Mouse (Mus musculus): ENCODE measurements around the gene Rabggta. TPM values are rescaled to one million over a fixed set of nuclear protein-coding genes. Genes with fewer than 3 reads are reported as not detected.

Rabggta gene
- 10 to 100 TPM in 1 of 2 experiments, 1 to 10 TPM in 1; 9.4 to 10.2 TPM for total RNA-seq (2021)
- long read RNA-seq, experiment 1, transcript Rabggta-202 (17 exons, 1,886 nt): major isoform, 15 of 28 reads
- long read RNA-seq, experiment 1, partial matches to known transcripts: 0 of 28 reads
- long read RNA-seq, experiment 1, other reads (novel, unspliced or antisense): 7 of 28 reads
- long read RNA-seq, experiment 2, transcript Rabggta-202 (17 exons, 1,886 nt): major isoform, 14 of 16 reads
- long read RNA-seq, experiment 2, partial matches to known transcripts: 0 of 16 reads
- long read RNA-seq, experiment 2, other reads (novel, unspliced or antisense): 2 of 16 reads

- DNase-seq: peak; percentile 91
Observed at GRCm38 (mm10) chr14:55721700-55722437, at the start of gene Rabggta. Gene Rabggta, minus strand, starts transcription at chr14:55722263.

- no peak for DNase-seq
Observed at GRCm38 (mm10) chr14:55769087-55769703, 47.1 kb upstream of the Rabggta start.

DNA sequence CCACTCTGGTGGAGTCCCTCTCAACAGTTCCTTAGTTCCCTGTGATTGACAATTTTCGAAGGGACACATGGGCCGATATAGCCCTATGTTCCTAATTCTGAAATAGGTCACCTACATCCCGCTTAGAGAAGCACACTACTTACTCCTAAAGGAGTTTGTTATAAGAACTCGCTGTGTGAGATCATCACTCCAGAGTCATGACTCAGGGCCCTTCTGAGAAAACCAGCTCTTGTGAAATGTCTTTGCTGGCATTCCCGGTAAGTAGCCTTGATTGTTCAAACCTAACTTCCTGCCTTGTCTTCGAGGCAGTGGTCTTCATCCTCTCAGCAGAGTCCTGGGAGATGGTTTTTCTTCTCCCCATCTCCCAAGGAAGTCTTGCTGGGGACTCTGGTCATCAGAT, 46.5 kb upstream of the Rabggta start:
- no peak for DNase-seq

- DNase-seq: peak; percentile 62
Observed at GRCm38 (mm10) chr14:55767519-55768414, 45.7 kb upstream of the Rabggta start.

DNA sequence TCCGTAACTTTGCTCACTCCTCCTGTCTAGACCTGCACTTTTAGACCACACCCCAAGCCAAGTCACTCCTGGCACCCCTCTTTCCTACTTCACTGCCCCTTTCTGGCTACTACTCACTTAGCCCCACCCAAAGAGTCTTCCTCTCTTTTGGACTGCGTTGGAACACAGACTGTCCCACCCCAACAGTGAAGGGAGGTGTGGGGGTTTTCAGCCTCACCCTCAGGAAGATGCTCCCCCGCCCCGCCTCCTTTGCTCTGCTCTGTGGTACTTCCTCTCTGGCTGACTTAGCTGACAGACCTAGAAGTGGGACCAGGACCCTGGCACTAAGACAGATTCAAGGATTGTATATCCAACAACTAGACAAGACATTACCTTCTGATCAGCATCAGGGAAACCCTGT, 43.6 kb upstream of the Rabggta start, which contains the start of gene Ltb4r1:
Gene Ltb4r1, plus strand, starts transcription at position 267 of the 400 bp plus-strand sequence.
- DNase-seq: no peak

GRCm38 (mm10) chr14:55763166-55763565, 41.1 kb upstream of the Rabggta start:
- no peak for DNase-seq

DNA sequence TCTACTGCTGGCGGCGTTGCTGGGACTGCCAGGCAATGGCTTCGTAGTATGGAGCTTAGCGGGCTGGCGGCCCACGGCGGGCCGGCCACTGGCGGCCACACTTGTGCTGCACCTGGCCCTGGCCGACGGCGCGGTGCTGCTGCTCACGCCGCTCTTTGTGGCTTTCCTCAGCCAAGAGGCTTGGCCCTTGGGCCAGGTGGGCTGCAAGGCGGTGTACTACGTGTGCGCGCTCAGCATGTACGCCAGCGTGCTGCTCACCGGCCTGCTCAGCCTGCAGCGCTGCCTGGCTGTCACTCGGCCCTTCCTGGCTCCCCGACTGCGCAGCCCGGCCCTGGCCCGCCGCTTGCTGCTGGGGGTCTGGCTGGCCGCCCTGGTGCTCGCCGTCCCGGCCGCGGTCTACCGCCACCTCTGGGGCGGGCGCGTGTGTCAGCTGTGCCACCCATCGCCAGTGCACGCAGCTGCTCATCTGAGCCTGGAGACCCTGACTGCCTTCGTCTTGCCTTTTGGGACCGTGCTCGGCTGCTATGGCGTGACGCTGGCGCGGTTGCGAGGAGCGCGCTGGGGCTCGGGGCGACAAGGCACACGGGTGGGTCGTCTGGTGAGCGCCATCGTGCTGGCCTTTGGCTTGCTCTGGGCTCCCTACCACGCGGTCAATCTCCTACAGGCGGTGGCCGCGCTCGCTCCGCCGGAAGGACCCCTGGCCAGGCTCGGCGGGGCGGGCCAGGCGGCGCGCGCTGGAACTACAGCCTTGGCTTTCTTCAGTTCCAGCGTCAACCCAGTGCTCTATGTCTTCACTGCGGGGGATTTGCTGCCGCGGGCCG, 40.1 kb upstream of the Rabggta start:
- DNase-seq: peak; percentile 68

DNA sequence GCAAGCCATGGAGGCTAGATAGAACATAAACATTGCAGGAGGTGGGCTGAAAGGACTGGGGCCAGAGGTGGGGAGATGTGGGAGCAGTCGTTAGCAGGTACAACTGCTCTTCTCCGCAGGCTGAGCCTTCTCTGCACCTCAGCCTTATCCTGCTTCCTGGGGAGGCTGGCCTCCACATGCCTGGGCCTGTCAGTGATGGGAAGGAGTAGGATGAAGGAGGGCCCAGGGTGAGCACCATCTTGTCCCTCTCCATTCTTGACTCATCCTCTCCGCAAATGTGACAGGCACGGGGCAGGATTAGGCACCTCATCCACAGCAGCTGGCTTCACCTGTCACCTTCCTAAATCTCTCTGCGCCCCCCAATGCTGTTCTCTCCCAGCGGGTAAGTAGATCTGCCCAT, 39.1 kb upstream of the Rabggta start, which contains the start of gene Ltb4r2:
Gene Ltb4r2, plus strand, starts transcription at position 266 of the 400 bp plus-strand sequence.
- DNase-seq: no peak

- peak; percentile 85 for DNase-seq
Observed at GRCm38 (mm10) chr14:55760156-55760555, 38.1 kb upstream of the Rabggta start.

GRCm38 (mm10) chr14:55758363-55758784, 36.3 kb upstream of the Rabggta start, which contains the start of gene Cideb:
Gene Cideb, minus strand, starts transcription at chr14:55758458.
- DNase-seq: no peak

DNA sequence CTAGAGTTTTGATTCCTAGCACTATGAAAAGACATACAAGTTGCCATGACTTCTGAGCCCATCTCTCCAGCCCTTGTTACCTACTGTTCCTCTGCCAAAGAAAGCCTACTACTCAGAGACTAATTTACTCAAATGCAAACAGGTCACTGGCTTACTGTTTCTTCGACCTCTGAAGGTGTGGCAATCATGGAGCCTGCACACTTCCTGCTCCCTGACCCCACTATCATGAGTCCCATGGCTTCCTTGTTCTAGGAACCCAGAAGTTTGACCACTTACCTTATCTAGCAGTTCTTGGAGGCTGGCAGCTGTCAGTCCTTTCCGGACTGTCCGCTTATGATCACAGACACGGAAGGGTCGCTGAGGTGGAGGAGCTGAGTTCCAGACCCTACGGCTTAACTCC, 35.5 kb upstream of the Rabggta start:
- DNase-seq: no peak

GRCm38 (mm10) chr14:55747051-55747847, 25.2 kb upstream of the Rabggta start:
- no peak for DNase-seq

DNA sequence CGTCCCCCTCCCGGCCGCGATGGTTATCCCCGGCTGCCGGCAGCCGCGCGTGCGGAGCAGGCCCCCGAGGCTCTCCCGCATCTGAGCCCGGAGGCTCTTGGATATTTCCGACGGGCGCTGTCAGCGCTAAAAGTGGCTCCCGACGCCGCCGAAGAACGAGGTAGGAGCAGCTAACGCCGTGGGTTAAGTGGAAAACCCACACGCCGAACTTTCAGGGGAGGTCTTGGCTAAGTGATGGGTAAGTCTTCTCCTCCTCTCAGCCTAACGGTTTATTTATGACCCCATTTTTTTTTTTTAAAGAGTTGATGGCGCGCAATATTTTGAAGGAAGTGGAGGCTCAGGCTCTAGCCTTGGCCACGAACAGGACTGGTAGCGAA, 23.8 kb upstream of the Rabggta start:
- DNase-seq: no peak

DNA sequence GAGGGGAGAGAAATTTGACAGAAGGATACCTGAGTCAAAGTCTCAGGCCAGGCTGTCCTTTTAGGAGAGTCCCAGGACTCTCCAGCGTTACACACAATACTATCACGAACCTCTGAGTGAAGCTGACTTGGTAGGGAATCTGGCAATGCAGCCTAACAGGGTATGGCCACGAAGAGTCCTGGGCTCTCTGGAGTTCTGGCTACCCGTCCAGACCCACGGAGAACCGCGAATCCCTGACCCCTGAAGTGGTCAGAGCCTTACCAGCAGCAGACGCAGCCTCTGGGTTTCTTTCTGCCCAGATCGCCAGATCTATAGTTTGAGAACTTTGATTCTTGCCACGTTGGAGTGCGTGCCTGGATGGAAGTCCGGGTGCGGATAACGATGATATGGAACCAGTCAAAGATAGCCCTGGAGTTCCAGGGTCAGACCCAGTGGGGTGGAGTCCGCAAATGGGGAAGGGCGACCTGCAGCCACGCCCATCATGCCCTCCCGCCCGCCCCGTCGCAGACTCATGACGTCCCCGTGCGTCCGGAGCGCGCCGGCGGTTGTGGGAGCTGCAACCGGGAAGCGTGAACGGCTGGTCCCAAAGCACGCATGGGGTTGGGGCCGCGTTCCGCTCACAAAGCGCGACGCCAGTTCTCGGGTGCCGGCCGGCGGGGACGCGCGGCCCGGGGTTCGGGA, 23.3 kb upstream of the Rabggta start, which contains the start of the genes Dhrs1 and Nop9:
Gene Dhrs1, minus strand, starts transcription at position 511 of the 681 bp plus-strand sequence.
Gene Nop9, plus strand, starts transcription at position 514 of the 681 bp plus-strand sequence.
- peak; percentile 89 for DNase-seq

- DNase-seq: peak; percentile 87
Observed at GRCm38 (mm10) chr14:55743711-55744110, 21.6 kb upstream of the Rabggta start.

- no peak for DNase-seq
Observed at GRCm38 (mm10) chr14:55737086-55737687, 15.1 kb upstream of the Rabggta start.

- DNase-seq: no peak
Observed at GRCm38 (mm10) chr14:55735758-55736157, 13.7 kb upstream of the Rabggta start.

- no peak for DNase-seq
Observed at GRCm38 (mm10) chr14:55735334-55735733, 13.3 kb upstream of the Rabggta start.

DNA sequence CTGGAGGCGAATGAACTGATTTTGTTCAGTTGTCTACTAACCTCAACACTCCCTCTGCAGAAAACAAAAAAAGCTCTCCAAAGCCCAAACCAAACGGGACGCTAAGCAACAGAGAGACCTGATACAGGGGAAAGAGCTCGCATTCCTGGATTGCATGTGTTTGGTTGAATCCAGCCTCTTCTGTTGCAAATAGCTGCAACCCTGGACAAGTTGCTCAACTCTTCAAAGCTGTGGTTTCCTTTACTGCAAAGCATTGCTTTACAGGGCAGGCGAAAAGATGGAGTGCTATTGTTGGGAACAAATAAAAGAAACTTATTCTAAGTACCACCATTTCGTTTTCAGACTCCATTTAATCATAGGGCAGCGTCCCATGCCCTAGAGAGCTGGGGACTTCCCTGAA, 12.8 kb upstream of the Rabggta start:
- no peak for DNase-seq

Measured in gastrocnemius, postnatal 10 days (tissue).